Mouse (Mus musculus) bone marrow, adult 2 months (tissue): ENCODE measurements around the gene Wfdc6a. TPM values are rescaled to one million over a fixed set of nuclear protein-coding genes. Genes with fewer than 3 reads are reported as not detected.
"Not testable (repeated sequence)": the region's sequence is repeated elsewhere in the genome, so short reads cannot be mapped to it uniquely, and the experiment has no call there.

Experiments
- H3K27ac ChIP-seq: fragments of 200-500 bp; 2 replicates; pipeline ENCODE4 v1.5.1; 2012; ENCODE audit warnings: low read depth, mild to moderate bottlenecking, control low read depth, inconsistent platforms, low read length; ENCODE audit not compliant: control insufficient read depth, poor library complexity, insufficient read depth
- H3K4me1 ChIP-seq: fragments of 200-500 bp; 2 replicates; pipeline ENCODE4 v1.6.1; 2011; ENCODE audit warnings: low read length; ENCODE audit not compliant: control insufficient read depth, insufficient read depth
- H3K4me3 ChIP-seq: fragments of 200-500 bp; replicated peaks from 2 replicates; pipeline ENCODE3; 2011; ENCODE audit warnings: mild to moderate bottlenecking, low read depth, low read length, control low read depth; ENCODE audit not compliant: control insufficient read depth
- CTCF ChIP-seq: fragments of 200-500 bp; IDR thresholded peaks from 2 replicates; pipeline ENCODE4 v1.5.1; 2011; ENCODE audit warnings: low read length, control low read depth; ENCODE audit not compliant: control insufficient read depth, insufficient read depth
- POLR2A ChIP-seq: fragments of 200-500 bp; IDR thresholded peaks from 2 replicates; pipeline ENCODE4 v1.6.1; 2011; ENCODE audit warnings: low read depth, mild to moderate bottlenecking, control low read depth, low read length, borderline replicate concordance; ENCODE audit not compliant: control insufficient read depth
- WGBS: fragments of 180-500 bp; shearing (Covaris S2); methylation state at CpG from one replicate; pipeline ENCODE4 v1.1.7; 2018; 5-methylcytosine and 5-hydroxymethylcytosine counted together
- polyA plus RNA-seq: library from polyadenylated mRNA; stranded (reverse); fragments of >200 nt; gene quantifications from 2 replicates; pipeline ENCODE4 v1.2.4, GENCODE M21; 2011; ENCODE audit warnings: low replicate concordance; ENCODE audit not compliant: missing spikeins, insufficient read depth, insufficient read length

Gene Wfdc6a
- polyA plus RNA-seq, 1 experiment: not detected

DNA sequence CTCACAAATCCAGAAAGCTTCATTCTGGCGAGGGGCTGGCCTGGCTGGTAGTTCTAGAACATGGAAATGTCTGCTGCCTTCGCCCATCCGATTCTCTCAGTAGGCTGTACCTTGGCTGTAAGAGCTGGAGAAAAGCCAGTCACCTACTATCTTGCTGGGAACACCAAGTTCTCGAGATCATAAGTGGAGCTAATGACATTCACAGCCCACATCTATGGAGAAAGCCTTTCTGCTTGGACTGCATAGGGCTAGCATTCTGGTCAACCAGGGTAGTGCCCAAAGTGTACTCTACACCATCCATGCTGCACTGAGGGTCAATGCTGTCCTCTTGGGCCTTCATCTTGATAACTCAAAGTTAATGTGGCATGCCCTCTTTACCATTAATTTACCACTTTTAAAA is 8.2 kb upstream of the Wfdc6a start, which contains the start of gene Eppin:
Eppin (minus strand) TSS at position 101 of the 400 bp plus-strand sequence.
- WGBS: 67% methylated on average over 4 of the region's 4 CpGs
- Histone ChIP-seq H3K4me3 (no peak within 1 kb of the TSS), H3K27ac (no peak within 1 kb of the TSS), H3K4me1 (no peaks in the 10 kb centered on the region)
- TF ChIP-seq POLR2A (no peak), CTCF (no peak)

DNA sequence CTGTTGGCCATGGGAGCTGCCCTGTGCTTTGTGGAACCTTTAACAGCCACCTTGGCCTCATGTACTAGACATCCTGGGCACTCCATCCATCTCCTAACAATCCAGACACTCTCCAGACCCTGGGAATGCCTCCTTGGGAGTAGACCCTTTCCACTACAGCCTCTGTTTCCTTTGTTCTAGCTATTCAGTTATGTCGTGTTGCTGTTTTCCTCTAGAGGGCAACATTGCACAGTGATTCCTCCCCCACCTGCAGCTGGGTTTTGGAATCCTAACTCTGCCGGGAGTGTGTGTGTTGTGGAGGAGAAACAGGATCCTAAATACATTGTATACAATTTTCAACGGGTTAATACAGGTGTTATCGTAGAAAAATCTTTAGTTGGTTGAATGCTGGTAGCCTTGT is 6.8 kb upstream of the Wfdc6a start:
- 9% methylated on average over 4 of the region's 4 CpGs for WGBS
- TF ChIP-seq CTCF: peak; percentile 37; the same call in 1 of the 2 replicates
- TF ChIP-seq POLR2A: no peak
- Histone ChIP-seq H3K4me1 (no peaks in the 10 kb centered on the region), H3K27ac (no peak overlapping the region), H3K4me3 (no peak overlapping the region)

DNA sequence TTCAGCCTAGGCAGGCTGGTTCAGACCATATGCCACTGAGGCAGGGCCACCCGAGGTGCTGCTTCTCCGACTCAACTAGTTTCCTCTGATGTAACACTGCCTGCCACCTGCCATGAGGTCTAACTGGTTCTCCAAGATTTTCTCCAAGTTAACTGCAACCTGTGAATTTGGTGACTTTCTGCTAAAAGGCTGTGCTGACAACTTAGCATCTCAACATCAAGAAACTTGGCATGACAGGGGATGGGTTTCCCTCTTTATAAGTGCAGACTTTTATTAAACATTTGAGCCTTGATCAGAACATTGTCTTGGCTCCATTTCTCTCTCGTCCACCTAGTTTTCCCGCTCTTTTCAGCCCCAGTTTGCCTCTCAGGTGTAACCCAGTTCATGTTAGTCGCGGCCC is 11.9 kb downstream of the Wfdc6a start, which contains the start of gene Spint3:
Spint3 (minus strand) TSS at position 101 of the 400 bp plus-strand sequence.
- not testable (repeated sequence) for H3K4me1 ChIP-seq, H3K27ac ChIP-seq, H3K4me3 ChIP-seq
- 83% methylated on average over 6 of the region's 6 CpGs for WGBS

DNA sequence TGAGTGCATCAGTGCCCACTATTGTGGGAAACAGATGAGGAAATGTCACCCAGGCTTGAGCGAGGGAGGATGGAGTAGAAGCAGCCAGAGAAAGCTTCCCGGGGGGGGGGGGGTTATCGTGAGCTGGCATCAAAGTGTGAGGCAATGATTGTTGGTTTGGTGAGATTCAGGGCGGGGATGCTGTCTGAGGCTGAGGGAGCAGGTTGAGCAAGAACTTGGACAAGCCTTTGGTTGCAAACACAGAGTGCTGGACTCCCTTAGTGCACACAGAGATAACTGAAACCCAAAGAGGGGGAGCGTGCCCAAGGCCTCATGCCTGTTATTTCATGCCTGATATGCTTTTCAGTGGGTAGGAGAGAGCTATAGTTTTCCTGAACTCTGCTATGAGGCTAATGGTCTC is 17.8 kb downstream of the Wfdc6a start:
- 40% methylated on average over 5 of the region's 5 CpGs for WGBS
- H3K4me3 ChIP-seq: no peak overlapping the region
- H3K4me1 ChIP-seq: no peaks in the 10 kb centered on the region
- TF ChIP-seq POLR2A (no peak), CTCF (no peak)
- no peak overlapping the region for H3K27ac ChIP-seq

DNA sequence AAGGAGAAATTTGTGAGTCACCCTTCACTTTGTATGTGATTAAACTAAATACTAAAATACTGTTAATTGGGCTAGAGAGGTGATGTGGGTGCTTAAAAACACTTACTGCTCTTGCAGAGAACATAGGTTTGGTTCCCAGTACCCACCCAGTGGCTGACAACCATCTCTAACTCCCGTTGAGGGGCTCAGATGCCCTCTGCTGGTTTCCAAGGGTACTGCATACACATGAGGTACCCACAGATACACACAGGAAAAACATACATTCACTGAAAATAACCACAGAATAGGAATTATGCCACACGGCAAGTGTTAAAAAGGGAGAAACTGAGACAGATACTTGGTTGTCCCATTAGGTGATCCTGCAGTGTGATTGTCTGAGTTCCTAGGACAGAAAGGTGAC is 18.2 kb downstream of the Wfdc6a start:
- H3K27ac ChIP-seq: no peak overlapping the region
- 73% methylated on average over 2 of the region's 2 CpGs for WGBS
- no peaks in the 10 kb centered on the region for H3K4me1 ChIP-seq
- peak; percentile 14; the same call in 1 of the 2 replicates for TF ChIP-seq CTCF
- TF ChIP-seq POLR2A: no peak
- H3K4me3 ChIP-seq: no peak overlapping the region

DNA sequence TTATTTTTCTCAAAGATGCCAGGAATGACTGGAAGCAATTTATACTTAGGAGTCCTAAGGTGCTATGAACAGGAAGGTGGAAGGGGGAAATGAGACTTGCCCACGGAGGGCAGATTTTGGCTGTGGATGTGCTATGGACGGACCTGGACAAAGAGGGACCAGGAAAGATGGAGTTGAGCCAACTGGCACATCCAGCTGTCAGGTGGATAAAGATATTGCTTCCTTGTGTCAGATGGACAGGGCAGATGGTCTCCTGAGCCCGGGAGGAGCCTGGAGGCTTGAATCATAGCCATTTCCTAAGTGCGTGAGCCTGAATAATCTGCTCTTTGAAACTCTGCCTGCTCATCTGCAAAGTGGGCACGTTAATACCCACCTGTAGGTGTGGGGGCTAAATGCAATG is 20.9 kb downstream of the Wfdc6a start:
- no peaks in the 10 kb centered on the region for H3K4me1 ChIP-seq
- TF ChIP-seq CTCF (no peak), POLR2A (no peak)
- 57% methylated on average over 5 of the region's 5 CpGs for WGBS

DNA sequence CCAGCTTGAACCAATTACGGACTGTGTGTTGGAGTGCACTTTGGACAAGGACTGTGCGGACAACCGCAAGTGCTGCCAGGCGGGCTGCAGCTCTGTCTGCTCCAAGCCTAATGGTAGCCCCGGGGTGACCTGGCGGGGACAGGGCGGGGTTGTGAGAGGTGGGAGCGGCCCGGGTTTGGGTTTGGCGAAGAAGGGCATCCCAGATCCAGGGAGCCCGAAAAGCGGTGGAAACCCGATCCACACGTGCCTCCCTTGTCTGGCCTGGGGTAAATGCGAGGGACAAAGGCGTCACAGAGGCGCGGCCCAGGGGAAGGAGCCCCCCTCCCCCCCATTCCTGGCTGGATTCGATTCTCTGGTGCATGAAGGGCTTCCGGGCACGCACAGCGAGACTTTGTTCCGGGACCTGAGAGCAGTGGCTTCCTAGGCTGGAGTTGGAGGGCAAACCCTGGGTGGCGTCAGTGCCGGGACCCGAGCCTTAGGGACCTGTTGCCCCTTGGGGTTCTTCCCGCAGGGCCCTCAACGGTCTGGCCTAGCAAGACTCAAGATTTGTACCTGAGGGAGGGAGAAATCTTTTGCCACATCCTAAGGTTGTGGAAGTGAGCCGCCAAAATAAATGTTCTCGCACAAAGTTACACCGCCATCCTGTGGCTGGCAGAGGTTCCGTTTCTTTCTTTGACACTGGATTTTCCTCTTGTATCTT is 21.8 kb downstream of the Wfdc6a start:
- Histone ChIP-seq H3K4me3 (no peak overlapping the region), H3K27ac (no peak overlapping the region), H3K4me1 (no peaks in the 10 kb centered on the region)
- TF ChIP-seq POLR2A (no peak), CTCF (0 out of 2 replicates have a peak, but pooled peaks have one; percentile 12)
- 13% methylated on average over 32 of the region's 32 CpGs for WGBS

More for the DNA sequence above, 20.9 kb downstream of the Wfdc6a start:
- Histone ChIP-seq H3K4me3 (no peak overlapping the region), H3K27ac (no peak overlapping the region)

DNA sequence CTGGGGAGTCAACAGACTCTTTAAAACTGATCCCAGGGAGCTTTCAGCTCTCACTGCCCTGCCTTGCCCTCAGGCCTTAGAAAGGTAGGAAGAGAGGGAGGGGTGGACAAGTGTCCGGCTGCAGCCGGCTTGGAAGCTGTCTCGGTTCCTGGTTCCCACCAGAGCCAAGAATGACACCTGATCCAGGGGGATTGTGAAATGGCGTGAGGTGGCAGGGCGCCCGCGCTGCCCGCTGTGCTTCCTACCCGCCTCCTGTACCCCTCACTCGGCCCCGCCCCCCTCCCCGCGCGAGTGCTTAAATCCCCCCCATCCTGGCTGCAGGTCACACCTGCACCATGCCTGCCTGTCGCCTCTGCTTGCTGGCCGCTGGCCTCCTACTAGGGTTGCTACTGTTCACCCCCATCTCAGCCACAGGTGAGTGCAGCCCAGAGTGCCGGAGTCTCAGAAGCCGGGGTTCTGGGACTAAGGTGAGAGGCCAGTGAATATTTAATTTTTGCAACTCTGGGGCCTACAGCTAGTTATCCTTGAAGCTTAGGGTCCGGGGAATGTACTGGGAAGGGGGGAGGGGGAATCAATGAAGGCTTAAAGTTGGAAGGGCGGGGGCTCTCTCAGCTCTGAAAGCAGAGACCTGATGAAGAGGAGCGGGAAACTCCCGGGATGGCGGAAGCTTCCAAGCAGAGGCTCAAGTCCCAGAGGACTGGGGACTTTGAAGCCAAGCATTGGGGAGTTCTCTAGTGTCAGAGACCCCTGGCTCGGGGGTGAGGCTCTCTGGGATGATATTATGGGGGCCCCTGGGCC is 22.7 kb downstream of the Wfdc6a start, which contains the start of gene Wfdc2:
Wfdc2 (plus strand) TSS at position 23 of the 798 bp plus-strand sequence.
- Histone ChIP-seq H3K4me1 (no peaks in the 10 kb centered on the region), H3K27ac (no peak within 1 kb of the TSS), H3K4me3 (no peak within 1 kb of the TSS)
- no peak for TF ChIP-seq CTCF
- no peak for TF ChIP-seq POLR2A
- WGBS: 71% methylated on average over 24 of the region's 24 CpGs
